Mouse (Mus musculus): ENCODE data around the gene Traf3. TPM values are rescaled to one million over a fixed set of nuclear protein-coding genes. Genes with fewer than 3 reads are reported as not detected.

The Traf3 gene
- polyA plus RNA-seq, 1 experiment from 2014 or later: 14.0 TPM

DNA sequence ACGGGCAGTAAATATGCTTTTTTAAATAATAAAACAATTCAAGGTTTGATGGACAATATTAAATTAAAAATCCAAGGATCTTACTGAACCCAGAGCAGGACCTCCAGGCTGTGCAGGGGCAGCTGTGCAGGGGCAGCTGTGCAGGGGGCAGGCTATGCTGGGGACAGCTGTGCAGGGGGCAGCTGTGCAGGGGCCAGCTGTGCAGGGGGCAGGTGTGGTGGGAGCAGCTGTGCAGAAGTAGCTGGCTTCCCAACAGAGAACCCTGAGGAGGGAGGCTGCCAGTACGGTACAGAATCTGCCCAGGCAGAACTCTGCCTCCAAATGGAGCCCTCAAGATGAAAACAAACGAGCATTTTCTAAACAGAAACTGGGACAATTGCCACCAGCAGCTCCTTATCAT, 30.2 kb upstream of the Traf3 start:
- no peak overlapping the region for H3K27ac ChIP-seq (ENCODE audit: low read depth, low read length)
- no peak overlapping the region for H3K4me3 ChIP-seq (ENCODE audit: low read depth, low read length)
- ATAC-seq (ENCODE audit: low FRiP score) (no peak), DNase-seq (ENCODE audit: low spot score, missing footprints) (no peak)
- no peaks in the 10 kb centered on the region for H3K4me1 ChIP-seq (ENCODE audit: control insufficient read depth, insufficient read depth, low read length)
- H3K9ac ChIP-seq (ENCODE audit: low read length): no peak overlapping the region
- no peak overlapping the region for H3K4me2 ChIP-seq
- no peaks in the 10 kb centered on the region for H3K36me3 ChIP-seq (ENCODE audit: control insufficient read depth, insufficient read depth, low read length)
- H3K9me3 ChIP-seq (ENCODE audit: control insufficient read depth, low read length): no peaks in the 10 kb centered on the region
- 76% methylated on average over 3 of the region's 3 CpGs for WGBS
- no peaks in the 10 kb centered on the region for H3K27me3 ChIP-seq (ENCODE audit: control insufficient read depth, insufficient read depth, low read length)

DNA sequence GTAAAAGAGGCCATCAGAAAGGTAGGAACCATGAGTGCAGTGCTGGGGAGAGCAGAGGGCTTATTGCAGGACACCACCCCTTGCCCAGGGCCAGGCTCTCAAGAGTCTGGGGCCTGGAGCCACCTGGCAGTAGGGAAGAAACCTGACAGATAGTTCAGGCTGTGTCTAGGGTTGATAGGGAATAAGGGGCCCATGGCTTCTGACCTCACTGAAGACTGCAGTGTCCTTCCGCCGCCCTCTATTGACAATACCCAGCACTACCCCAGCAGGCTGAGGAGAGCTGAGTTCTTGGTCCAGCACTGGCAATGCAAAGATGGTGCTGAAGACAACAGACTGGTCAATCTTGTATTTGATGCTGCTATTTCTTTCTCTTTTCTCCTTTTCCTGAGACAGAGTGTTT, 29.1 kb upstream of the Traf3 start:
- no peaks in the 10 kb centered on the region for H3K9me3 ChIP-seq (ENCODE audit: control insufficient read depth, low read length)
- no peaks in the 10 kb centered on the region for H3K4me1 ChIP-seq (ENCODE audit: control insufficient read depth, insufficient read depth, low read length)
- H3K27ac ChIP-seq (ENCODE audit: low read depth, low read length): no peak overlapping the region
- no peaks in the 10 kb centered on the region for H3K36me3 ChIP-seq (ENCODE audit: control insufficient read depth, insufficient read depth, low read length)
- H3K27me3 ChIP-seq (ENCODE audit: control insufficient read depth, insufficient read depth, low read length): no peaks in the 10 kb centered on the region
- H3K4me3 ChIP-seq (ENCODE audit: low read depth, low read length): no peak overlapping the region
- H3K4me2 ChIP-seq: no peak overlapping the region
- 57% methylated on average over 2 of the region's 2 CpGs for WGBS
- ATAC-seq (ENCODE audit: low FRiP score) (no peak), DNase-seq (ENCODE audit: low spot score, missing footprints) (no peak)
- H3K9ac ChIP-seq (ENCODE audit: low read length): no peak overlapping the region

DNA sequence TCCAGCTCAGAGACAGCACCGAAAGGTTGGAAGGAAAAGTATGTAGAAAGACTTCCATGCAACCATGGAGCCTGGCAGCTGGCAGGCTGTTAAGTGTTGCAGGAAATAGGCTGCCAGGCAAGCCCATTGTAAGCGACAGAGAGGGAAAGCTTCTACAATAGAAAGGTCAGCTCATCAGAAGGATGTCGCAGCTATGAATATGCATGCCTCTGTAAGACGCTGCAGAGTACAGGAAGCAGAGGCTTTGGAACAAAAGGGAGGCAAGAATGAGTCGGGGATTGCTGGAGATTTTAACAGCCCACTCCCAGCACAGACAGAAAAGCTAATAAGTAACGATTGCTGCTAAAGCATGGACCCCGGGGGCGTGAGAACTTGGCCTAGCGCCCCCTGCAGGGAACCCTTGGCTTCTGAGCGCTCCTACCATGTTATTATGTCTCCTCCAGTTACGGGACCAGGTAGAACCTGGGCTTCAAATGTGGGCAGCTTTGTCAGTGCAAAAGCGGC, 23.1 kb upstream of the Traf3 start:
- H3K9ac ChIP-seq (ENCODE audit: low read length): peak overlapping the region; percentile 28; the same call in 1 of the 2 replicates
- no peak overlapping the region for H3K4me3 ChIP-seq (ENCODE audit: low read depth, low read length)

DNA sequence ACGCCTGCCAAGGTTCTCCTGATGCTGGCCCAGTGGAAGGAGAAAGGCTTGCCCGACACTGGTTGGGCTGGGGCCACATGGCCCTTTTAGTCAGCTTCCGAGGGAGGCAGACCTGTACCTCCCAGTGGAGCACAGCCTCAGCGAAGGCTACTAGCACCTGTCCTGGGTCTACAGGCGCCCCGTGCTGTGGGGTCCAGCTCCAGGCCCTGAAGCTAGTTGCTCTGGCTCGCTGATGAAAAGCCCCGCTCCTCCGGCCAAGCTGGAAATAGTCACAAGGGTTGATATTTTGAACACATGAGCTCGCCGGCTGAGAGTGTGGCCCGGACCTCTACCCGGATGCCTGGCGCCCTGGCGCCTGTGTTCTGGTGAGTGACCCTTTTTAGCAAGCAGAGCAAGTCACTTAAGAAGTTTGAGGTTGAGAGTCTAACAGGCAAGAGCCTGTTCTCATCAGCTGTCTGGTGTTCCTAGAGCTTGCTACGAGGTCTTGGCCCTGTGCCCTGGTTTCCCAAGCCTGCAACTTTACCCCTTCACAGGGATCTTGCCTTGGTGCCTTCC, 22.6 kb upstream of the Traf3 start:
- WGBS: 74% methylated on average over 16 of the region's 16 CpGs

More for the DNA sequence above, 23.1 kb upstream of the Traf3 start:
- DNase-seq (ENCODE audit: low spot score, missing footprints) (peak; percentile 97), ATAC-seq (ENCODE audit: low FRiP score) (peak; percentile 85)
- H3K27ac ChIP-seq (ENCODE audit: low read depth, low read length): peak overlapping the region; percentile 75
- no peaks in the 10 kb centered on the region for H3K36me3 ChIP-seq (ENCODE audit: control insufficient read depth, insufficient read depth, low read length)
- H3K4me2 ChIP-seq: peak overlapping the region; percentile 32
- WGBS: 6% methylated on average over 12 of the region's 12 CpGs
- H3K4me1 ChIP-seq (ENCODE audit: control insufficient read depth, insufficient read depth, low read length): peaks cover 22% of the 10 kb centered on the region
- no peaks in the 10 kb centered on the region for H3K27me3 ChIP-seq (ENCODE audit: control insufficient read depth, insufficient read depth, low read length)
- no peaks in the 10 kb centered on the region for H3K9me3 ChIP-seq (ENCODE audit: control insufficient read depth, low read length)

DNA sequence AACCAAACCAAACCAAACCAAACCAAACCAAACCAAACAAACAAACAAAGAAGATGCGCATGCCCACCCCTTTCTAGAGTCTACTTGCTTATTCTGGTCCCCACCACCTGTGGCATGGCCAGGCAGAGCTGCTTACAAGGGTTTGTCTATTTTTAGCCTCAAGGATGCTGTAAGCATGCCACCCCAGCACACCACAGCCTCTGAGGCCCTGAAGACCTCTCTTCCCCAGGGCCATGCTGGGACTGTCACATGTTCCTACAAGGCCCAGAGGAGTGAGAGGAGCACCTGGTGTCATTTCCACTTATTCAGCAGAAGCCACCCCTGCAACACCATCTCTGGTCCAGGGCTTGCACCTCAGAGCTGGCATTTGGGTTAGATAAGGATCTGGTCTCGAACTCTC, 21.6 kb upstream of the Traf3 start:
- Histone ChIP-seq H3K9ac (ENCODE audit: low read length) (no peak overlapping the region), H3K36me3 (ENCODE audit: control insufficient read depth, insufficient read depth, low read length) (no peaks in the 10 kb centered on the region), H3K27ac (ENCODE audit: low read depth, low read length) (no peak overlapping the region), H3K4me3 (ENCODE audit: low read depth, low read length) (no peak overlapping the region), H3K4me2 (no peak overlapping the region), H3K9me3 (ENCODE audit: control insufficient read depth, low read length) (no peaks in the 10 kb centered on the region), H3K27me3 (ENCODE audit: control insufficient read depth, insufficient read depth, low read length) (no peaks in the 10 kb centered on the region), H3K4me1 (ENCODE audit: control insufficient read depth, insufficient read depth, low read length) (peaks cover 22% of the 10 kb centered on the region)
- ATAC-seq (ENCODE audit: low FRiP score) (no peak), DNase-seq (ENCODE audit: low spot score, missing footprints) (no peak)
- WGBS: 100% methylated on average over 2 of the region's 2 CpGs

More for the DNA sequence above, 22.6 kb upstream of the Traf3 start:
- H3K9ac ChIP-seq (ENCODE audit: low read length): no peak overlapping the region; the same call in 1 of the 2 replicates
- H3K27ac ChIP-seq (ENCODE audit: low read depth, low read length): peak overlapping the region; percentile 75
- H3K9me3 ChIP-seq (ENCODE audit: control insufficient read depth, low read length): no peaks in the 10 kb centered on the region
- peak; percentile 90 for DNase-seq (ENCODE audit: low spot score, missing footprints)
- no peak overlapping the region for H3K4me3 ChIP-seq (ENCODE audit: low read depth, low read length)
- peak overlapping the region; percentile 32 for H3K4me2 ChIP-seq
- no peaks in the 10 kb centered on the region for H3K36me3 ChIP-seq (ENCODE audit: control insufficient read depth, insufficient read depth, low read length)
- ATAC-seq (ENCODE audit: low FRiP score): peak; percentile 49
- no peaks in the 10 kb centered on the region for H3K27me3 ChIP-seq (ENCODE audit: control insufficient read depth, insufficient read depth, low read length)
- H3K4me1 ChIP-seq (ENCODE audit: control insufficient read depth, insufficient read depth, low read length): peaks cover 22% of the 10 kb centered on the region

DNA sequence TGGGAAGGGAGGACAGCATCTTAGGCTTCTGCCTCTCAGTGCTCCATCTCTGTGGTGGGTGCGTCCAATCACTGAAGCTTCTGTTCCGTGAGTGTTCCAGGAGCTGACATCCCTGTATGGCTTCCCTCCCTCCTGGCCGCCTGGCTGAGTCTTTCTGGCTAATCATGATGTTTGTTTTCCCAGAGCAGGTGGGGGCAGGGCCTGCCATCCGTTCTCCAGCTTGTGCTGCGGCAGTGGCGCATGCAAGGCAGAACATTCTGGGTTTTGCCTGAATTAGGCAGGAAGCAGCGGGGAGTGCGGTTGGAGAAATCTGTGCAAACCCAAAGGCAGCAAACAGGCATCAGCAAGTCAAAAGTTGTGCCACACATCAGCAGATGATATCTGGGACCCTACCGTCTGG, 20.9 kb upstream of the Traf3 start:
- WGBS: 51% methylated on average over 9 of the region's 9 CpGs
- no peak for DNase-seq (ENCODE audit: low spot score, missing footprints)
- Histone ChIP-seq H3K27me3 (ENCODE audit: control insufficient read depth, insufficient read depth, low read length) (no peaks in the 10 kb centered on the region), H3K36me3 (ENCODE audit: control insufficient read depth, insufficient read depth, low read length) (no peaks in the 10 kb centered on the region), H3K9me3 (ENCODE audit: control insufficient read depth, low read length) (no peaks in the 10 kb centered on the region), H3K4me1 (ENCODE audit: control insufficient read depth, insufficient read depth, low read length) (peaks cover 22% of the 10 kb centered on the region), H3K27ac (ENCODE audit: low read depth, low read length) (no peak overlapping the region), H3K9ac (ENCODE audit: low read length) (0 out of 2 replicates have a peak overlapping the region, but pooled peaks have one; percentile 7), H3K4me2 (no peak overlapping the region), H3K4me3 (ENCODE audit: low read depth, low read length) (no peak overlapping the region)
- ATAC-seq (ENCODE audit: low FRiP score): 0 out of 2 replicates have a peak, but pooled peaks have one; percentile 3

DNA sequence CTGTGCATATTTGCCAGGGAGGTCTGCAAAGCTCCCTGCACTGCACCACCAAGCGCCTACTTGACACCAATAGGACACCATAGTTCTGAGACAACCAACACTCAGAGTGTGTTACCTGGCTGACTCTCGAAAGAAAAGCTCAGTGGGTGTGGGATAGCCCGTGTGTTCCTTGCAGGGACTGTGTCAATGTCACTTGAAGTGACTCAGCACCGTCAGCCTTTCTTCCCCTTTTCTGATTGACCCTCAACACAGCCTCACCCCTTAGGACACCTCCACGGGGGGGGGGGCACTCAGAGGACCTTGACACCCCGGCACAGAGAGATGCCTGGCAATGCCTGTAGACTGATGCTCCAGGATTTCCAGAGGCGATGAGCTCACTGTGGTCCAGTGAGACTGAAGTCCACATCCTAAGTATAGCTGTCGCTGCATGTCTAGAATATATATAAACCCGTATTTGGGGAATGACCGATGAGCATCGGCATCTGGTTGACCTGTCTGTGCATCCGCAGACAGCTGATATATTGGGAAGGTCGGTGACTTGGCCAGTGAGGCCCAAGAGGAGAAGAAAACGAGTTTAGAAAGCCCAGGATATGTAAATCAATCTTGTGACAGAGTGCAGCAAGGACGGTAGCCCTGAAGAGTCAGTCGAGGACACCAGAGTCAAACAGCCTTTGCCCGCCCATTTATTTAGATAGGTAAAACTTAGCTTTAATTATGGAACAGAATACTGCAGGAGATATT, 16.5 kb upstream of the Traf3 start:
- Histone ChIP-seq H3K9ac (ENCODE audit: low read length) (no peak overlapping the region), H3K9me3 (ENCODE audit: control insufficient read depth, low read length) (no peaks in the 10 kb centered on the region), H3K4me1 (ENCODE audit: control insufficient read depth, insufficient read depth, low read length) (peaks cover 7% of the 10 kb centered on the region; the same call in 1 of the 2 replicates), H3K27me3 (ENCODE audit: control insufficient read depth, insufficient read depth, low read length) (no peaks in the 10 kb centered on the region), H3K27ac (ENCODE audit: low read depth, low read length) (no peak overlapping the region), H3K4me3 (ENCODE audit: low read depth, low read length) (no peak overlapping the region), H3K36me3 (ENCODE audit: control insufficient read depth, insufficient read depth, low read length) (no peaks in the 10 kb centered on the region), H3K4me2 (no peak overlapping the region)
- 70% methylated on average over 17 of the region's 17 CpGs for WGBS
- DNase-seq (ENCODE audit: low spot score, missing footprints) (no peak), ATAC-seq (ENCODE audit: low FRiP score) (no peak)

DNA sequence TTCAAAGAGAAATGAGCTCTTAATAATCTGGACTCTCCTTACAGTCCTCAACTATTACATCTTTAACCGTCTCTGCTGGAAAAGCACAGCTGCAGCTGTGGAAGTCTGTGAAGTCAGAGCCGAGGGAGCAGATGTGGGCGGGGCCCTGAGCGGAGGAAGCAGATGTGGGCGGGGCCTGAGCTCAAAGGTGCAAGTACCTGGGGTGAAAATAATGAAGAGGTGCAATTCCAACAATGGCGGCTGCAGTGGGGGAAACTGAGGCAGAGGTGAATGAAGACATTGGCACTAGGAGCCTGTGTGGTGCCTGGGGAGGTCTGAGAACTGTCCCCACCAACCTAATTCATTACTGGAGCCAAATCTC, 16.0 kb upstream of the Traf3 start:
- Histone ChIP-seq H3K27me3 (ENCODE audit: control insufficient read depth, insufficient read depth, low read length) (no peaks in the 10 kb centered on the region), H3K36me3 (ENCODE audit: control insufficient read depth, insufficient read depth, low read length) (no peaks in the 10 kb centered on the region), H3K9me3 (ENCODE audit: control insufficient read depth, low read length) (no peaks in the 10 kb centered on the region), H3K27ac (ENCODE audit: low read depth, low read length) (no peak overlapping the region), H3K4me2 (no peak overlapping the region), H3K4me3 (ENCODE audit: low read depth, low read length) (no peak overlapping the region), H3K4me1 (ENCODE audit: control insufficient read depth, insufficient read depth, low read length) (peaks cover 3% of the 10 kb centered on the region; the same call in 1 of the 2 replicates), H3K9ac (ENCODE audit: low read length) (no peak overlapping the region)
- DNase-seq (ENCODE audit: low spot score, missing footprints) (no peak), ATAC-seq (ENCODE audit: low FRiP score) (no peak)
- WGBS: 14% methylated on average over 6 of the region's 6 CpGs

DNA sequence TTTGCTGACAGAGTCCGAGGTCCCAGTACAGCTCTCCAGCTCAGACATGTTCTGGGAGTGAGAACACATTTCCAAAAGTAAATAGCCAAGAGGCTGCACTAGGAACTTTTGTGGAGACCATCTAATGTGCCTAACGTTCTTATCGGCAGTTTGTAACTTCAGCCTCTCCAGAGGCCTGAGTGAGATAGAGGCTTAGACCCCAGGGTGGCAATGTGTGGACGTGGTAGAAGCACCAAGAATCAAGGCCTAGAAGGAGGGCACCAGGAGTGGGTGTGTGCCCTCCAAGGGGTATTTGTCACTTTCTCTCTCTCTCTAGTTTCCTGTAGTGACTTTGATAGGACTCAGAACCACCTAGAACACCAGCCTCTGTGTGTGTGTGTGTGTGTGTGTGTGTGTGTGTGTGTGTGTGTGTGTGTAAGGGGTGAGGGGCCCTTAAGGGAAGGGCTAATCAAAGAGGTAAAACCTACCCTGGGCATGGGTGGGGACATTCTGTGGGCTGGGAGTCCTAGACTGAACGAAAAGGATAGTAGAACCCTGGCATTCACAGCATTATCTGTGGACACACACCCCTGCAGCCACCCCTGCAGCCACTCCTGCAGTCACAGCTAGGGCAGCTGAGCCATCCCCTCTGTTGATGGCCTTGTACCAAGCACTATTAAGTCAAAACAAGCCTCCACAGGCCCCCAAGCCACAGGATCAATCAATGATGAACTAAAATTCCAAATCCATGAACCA, 14.6 kb upstream of the Traf3 start:
- Histone ChIP-seq H3K4me1 (ENCODE audit: control insufficient read depth, insufficient read depth, low read length) (no peaks in the 10 kb centered on the region), H3K9me3 (ENCODE audit: control insufficient read depth, low read length) (no peaks in the 10 kb centered on the region), H3K4me2 (no peak overlapping the region), H3K27ac (ENCODE audit: low read depth, low read length) (no peak overlapping the region), H3K4me3 (ENCODE audit: low read depth, low read length) (no peak overlapping the region), H3K27me3 (ENCODE audit: control insufficient read depth, insufficient read depth, low read length) (no peaks in the 10 kb centered on the region), H3K36me3 (ENCODE audit: control insufficient read depth, insufficient read depth, low read length) (no peaks in the 10 kb centered on the region), H3K9ac (ENCODE audit: low read length) (no peak overlapping the region)
- no peak for DNase-seq (ENCODE audit: low spot score, missing footprints)
- ATAC-seq (ENCODE audit: low FRiP score): no peak
- 91% methylated on average over 5 of the region's 5 CpGs for WGBS
